Mouse (Mus musculus): ENCODE measurements at regions not wholly inside any gene's neighbourhood (a gene's known extent, or its start where the extent isn't known, plus 50 kb on each side); places are given as distances from the start of the nearest gene placed in this dataset.

DNA sequence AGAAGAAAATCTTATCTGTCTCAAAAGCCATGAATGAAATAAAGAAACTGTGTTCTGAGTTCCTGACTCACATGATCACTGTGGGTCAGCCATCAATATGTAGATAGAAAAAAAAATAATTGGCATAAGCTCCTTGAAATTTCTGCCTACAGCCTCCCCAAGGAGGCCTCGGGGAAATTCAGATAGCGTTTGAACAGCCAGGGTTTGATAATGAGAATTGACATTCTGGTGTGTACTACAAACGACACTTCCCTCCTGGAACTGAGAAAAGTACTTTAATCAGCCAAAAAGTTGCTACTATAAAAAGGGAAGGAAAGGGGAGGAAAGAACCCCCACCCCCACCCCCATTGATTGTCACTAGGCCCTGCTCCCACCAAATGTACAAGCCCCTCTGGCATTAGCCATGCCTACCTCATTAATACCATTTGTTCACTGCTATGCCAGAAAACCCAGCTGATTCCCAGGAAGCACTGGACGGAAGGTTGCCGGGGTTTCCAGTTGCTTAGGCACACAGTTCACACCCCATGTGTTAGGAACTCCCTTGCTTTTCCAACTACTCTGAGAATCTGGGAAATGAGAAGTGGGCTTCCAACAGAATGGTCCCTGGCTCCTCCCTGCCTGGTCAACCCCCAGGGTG, 78.4 kb upstream of the Klf7 start:
- CTCF ChIA-PET = interaction anchor here (0.6 kb wide), 1 partner anchor 520 kb away, joined by 3 read pairs; no protein-coding TSS in a partner anchor

DNA sequence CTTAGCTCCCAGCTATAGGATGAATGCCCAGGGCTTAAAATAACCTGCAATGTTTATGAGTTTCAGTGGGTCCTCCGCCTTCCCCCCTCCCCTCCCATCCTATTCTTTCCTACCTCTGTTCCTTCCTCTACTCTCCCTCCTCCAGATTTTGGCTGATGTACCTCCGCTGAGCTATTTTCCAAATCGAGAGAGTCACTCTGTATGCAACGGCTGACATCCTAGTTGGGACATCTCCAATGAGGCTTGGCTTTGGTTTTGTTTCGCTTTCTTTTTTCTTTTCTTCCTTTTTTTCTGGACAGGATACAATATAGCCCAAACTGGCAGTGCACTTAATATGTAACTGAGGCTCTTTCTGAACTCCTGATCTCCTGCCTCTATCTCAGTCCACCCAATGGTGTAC, 76.7 kb upstream of the Klf7 start:
- CTCF ChIA-PET = no interaction called here

DNA sequence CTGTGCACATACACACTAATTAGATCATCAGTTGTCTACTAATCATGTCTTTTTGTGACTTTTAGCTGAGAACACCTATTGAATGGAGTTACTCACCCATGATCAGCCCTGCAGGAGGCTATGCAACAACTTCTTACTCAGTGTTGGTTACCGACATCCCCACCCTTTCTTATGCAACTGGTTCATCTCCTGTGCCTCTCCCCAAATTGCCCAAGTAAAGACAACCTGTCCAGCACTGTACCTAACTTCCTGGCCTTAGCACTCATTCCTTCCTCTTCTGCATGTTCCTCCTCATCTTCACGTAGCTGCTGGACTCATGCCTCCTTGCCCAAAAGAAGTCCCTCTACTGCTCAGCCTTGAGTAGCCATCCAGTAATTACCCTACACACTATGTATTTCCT, 76.2 kb upstream of the Klf7 start:
- CTCF ChIA-PET = no interaction called here

DNA sequence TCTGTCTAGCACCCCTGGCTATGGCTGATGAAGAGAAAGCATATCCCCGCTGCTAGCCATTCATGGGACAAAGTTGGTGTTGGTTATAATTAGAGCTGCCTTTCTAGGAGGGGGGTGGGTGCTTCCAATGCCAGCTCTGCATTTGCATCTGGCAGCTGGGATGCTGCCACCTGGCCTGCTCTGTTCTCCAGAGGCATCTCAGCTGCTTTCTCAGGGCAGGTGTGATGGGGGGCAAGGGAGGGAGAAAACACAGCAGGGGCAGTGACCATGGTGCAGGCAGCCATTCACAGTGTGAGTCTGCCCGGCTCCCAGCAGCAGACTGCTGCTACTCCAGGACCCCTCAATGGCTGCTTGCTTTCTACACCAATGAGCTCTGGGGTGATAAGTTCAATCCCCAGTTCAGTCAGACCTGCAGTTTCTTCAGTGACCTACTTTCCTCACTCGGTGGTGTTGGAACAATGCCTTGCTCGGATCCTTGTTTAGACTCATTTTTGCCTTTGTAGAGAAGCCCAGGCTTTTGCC, 73.9 kb upstream of the Klf7 start:
- CTCF ChIA-PET = interaction anchor here (0.5 kb wide), 1 partner anchor 51 kb away, joined by 6 read pairs; no protein-coding TSS in a partner anchor

DNA sequence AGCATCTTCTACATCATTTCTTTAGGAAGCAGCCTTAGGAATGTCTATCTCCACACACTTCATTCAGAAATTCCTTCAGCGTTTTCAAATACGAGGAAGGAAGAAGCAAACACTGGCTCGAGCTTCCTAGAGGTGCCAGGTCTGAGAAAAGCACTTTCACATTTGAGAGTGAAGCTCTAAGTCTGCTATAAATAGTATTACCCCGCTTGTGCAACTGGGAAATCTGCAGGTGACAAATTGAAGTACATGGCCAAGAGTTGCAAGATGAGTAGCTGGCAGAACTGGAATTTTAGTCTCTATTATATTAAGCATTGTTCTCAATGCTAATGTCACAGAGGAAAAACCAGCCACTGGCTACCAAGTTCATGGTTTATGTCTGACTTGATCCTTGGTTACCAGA, 73.2 kb upstream of the Klf7 start:
- CTCF ChIA-PET = interaction anchor here (0.5 kb wide), 1 partner anchor 51 kb away, joined by 6 read pairs; no protein-coding TSS in a partner anchor

DNA sequence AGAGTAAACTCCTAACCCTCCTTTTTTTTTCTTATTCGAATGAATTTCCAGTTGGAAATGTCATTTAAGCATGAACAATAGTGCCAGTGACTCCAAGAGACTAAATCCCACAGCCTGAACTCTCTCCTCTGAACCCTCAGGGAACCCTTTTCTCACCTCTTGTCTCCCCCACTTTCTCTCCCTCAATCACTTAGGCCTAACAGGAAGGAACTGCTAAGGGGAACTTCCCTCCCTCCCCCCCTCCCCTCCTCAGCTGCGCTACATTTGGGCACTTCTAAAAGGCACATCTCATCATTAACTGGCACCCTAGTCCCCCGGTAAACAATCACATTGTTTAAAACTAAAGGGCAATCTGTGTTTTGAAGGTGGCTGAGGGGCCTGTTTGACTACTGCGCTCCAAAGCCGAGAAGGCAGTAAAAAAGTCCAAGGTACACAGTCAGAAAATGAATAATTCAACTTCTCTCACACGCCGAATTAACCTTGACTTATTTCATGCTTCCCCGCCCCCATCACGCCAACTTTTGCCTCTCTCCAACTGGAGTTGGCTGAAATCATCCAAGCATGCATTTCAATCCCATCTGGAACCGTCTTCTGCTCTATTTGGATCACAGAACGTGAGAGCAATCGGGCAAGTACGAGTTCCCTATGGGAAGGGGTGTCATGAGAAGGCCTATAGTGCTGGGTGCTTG, 71.2 kb upstream of the Klf7 start:
- CTCF ChIA-PET = no interaction called here

DNA sequence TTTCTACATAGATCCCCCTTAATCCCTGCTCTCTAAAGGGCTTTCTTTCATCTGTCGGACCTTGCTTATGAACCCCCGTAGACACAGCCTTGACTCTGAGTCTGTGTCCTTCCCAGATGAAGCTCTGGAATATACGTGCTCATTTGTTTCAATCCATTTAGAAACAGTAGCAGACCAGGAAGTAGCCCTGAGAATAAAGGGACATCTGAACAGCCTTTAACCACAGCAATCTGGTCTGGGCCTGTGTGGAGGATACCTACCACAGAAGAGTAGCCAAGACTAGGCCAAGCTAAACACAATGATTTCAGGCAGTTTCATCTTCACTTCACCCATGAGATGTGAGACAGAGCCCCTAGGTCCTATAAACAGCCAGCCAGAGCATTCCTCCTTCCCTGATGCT, 70.7 kb upstream of the Klf7 start:
- CTCF ChIA-PET = no interaction called here

DNA sequence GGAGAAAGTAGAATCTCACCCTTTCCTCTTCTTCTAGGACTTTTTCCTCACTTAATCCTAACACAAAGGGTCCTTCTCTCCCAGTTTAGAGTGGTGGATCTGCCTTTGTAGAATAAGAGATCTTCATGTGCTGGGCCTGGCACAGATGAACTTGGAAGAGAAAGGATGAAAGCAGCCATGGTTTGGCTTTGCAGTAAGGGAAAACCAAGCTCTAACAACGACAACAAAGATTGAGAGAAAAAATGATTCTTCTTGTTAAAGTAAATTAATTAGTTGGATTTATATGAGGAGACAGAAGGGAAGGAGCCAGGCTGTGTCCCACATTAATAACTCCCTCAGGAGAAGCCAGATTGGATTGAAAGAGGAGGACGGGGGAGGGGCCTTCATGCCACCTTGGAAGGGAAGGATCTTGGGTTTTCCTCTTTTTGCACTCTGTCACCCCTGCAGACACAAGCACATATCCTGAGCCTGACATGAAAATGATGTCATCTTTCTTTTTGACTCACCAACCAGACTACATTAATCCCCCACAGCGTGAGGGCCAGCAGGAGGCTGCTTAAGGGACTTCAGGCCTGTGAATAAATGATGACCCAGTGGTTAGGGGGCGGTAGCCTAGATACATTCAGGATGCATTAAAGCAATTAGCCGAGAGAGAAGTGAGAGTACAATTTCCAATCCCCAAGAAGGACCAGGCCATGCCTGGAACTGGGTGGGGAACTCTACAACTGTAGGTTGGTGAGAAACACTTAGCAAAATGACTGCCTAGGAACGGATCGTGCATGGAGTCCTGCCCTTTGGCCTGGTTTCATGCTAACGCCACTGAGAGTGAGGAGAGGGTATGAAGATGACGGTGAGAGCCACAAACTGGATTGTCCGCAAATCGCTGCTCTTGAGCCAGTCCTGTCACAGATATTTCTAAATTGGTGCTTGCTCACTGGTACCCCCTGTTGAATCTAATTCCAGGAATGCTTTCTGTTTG, 69.4 kb upstream of the Klf7 start:
- CTCF ChIA-PET = no interaction called here

DNA sequence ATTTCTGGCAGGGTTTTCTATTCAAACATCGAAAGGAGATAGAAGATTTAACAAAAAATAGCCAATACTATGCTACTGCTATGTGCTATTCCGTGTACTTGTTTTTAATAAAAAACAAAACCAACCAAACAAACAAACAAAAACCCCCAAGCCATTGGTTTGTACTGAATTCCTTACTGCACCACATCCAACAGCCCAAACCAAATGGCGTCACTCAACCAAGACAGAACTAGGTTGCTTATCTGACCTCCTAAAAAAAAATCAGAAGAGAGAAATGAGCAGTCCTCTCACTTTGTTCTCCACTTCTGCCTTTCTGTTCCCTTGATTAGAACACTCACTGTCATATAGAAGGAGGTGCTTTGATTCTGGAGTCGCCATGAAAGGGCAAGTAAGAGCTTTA, 68.6 kb upstream of the Klf7 start:
- CTCF ChIA-PET = no interaction called here

DNA sequence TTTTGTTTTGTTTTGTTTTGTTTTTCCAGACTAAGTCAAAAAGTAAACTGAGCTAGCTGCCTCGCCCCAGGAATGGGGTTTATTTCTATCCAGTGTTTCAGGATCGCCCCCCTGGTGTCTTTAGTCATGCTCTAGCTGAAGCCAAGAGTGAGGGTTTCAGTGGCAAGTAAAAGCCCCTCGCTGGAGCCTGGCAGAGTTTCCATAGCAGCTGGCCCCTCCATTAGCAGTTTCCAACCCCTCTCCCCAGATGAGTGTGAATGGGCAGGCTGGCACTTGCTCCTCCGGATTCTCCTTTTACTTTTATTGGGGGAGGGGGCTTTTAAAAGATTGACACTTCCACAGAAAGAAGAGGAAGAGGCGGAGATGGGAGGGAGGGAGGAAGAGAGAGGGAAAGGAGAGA, 68.0 kb upstream of the Klf7 start:
- CTCF ChIA-PET = no interaction called here

DNA sequence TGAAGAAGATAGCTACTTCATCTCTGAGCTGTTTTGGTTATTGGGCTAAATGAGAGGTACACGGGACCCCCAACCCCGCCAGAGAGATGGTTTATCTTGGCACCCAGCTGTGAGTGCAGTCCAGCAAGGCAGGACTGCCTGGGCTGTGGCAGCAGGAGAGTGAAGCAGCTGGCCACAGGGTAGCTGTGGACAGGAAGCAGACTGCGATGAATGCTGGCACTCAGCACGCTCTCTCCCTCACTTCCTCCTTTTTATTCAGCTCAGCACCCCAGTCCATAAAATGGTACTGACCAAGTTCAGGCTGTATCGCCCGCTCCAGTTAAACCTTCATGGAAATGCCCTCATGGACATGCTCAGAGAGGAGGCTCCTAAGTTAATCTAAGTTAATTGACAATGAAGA, 67.4 kb upstream of the Klf7 start:
- CTCF ChIA-PET = no interaction called here

DNA sequence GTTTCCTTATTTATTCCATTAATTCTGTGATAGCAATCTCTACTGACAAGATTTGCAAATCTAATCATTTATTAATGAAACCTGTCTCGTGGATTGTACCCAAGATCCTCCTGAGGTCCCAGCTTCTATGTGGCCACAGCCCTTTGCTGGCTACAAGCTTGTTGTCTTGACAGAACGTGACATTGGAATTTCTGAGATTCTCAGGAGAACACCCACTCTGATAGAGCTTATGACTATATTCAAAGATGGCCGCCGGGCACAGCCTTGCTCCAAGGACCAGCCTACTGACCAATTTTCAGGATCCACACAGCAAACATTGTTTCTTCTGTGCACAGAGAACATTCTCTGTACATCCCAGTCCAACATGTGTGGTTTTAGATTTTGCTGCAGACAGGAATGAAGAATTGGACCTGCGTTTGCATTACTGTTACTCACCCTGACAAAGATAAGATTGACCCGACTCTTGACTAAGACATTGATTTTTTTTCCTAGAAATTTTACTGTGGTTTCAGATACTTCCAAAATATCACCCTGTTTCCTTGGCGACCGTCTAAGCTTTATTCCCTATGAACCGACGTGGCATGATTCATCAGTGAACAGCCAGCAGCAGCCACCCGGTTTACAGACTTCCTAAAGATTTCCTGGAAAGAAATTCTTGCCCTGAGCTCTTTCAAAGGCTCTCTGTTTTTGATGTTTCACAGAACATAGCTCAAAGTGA, 65.9 kb upstream of the Klf7 start:
- CTCF ChIA-PET = no interaction called here

DNA sequence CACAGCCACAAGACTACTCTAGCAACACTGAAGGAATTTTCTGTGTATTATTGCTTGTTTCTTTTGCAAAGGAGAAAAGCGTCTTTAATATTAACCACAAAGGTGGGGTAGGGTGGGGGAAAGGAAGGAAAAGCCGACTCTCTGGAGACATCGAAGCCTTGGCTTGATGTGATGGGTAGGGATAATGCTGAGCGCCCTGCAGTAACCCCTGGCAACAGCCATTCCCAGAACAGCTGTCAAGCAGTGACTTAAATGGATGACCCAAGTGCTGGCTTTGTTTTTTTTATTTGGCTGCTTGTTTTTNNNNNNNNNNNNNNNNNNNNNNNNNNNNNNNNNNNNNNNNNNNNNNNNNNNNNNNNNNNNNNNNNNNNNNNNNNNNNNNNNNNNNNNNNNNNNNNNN, 51.6 kb upstream of the Klf7 start:
- CTCF ChIA-PET = no interaction called here

DNA sequence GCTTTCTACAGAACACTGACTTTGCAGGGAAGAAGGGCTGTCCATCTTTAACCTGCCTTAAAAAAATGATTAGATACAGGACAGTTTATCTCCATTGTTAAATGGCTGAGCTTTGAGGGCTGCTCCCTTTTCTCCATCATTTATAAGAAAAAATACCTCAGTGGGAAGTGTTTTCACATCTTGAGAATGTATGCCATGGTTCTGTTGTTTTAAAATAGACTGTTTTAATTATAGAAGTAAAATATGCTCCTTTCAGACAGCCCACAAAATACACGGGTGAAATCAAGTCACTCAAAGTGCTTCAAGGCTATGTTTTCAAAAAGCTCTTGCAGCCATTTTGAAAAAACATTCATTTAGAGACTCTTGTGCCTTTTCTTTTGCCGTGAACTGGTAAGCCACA, 50.0 kb upstream of the Klf7 start:
- CTCF ChIA-PET = no interaction called here
